Mouse (Mus musculus): ENCODE measurements around the gene Vmn1r124. TPM values are rescaled to one million over a fixed set of nuclear protein-coding genes. Genes with fewer than 3 reads are reported as not detected.

Gene Vmn1r124
- polyA plus RNA-seq (2015; fragmentation: Nextera tagmentation; extraction: Ambion mirVana), result not detected in 2 replicates

GRCm38 (mm10) chr7:21260517-21260916 lies at the start of gene Vmn1r124:
TSS of gene Vmn1r124 (minus strand) at chr7:21260617.

GRCm38 (mm10) chr7:21301367-21301766 lies 41.0 kb upstream of the Vmn1r124 start, which contains the start of gene Vmn1r126:
TSS of gene Vmn1r126 (minus strand) at chr7:21301467.

DNA sequence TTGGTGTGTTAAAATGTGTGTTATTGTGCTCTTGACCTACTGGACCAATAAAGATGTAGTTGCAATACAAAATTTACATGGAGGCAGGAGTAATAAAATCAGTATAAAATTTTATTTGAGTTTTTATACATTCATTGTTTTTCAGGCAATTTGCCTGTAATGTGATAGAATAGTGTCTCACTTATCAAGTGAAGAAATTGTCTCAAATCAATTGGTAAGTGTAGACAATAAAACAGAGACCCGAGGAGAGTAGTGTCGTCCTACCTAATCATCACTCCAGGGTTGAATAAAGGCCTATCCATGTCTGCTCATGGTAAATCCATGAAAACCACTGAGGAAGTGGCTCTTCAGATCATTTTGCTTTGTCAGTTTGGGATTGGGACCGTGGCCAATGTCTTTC lies 11.5 kb upstream of the Vmn1r124 start, which contains the start of gene Vmn1r125:
Vmn1r125 (plus strand) TSS at position 301 of the 400 bp plus-strand sequence.

Other genes with a start within 250 kb of the Vmn1r124 start
- not detected in 2 replicates for gene Vmn1r119, start 248.2 kb downstream of the Vmn1r124 start, polyA plus RNA-seq (2015; fragmentation: Nextera tagmentation; extraction: Ambion mirVana)
- not detected in 2 replicates for gene Vmn1r120, start 206.8 kb downstream of the Vmn1r124 start, polyA plus RNA-seq (2015; fragmentation: Nextera tagmentation; extraction: Ambion mirVana)
- not detected in 2 replicates for gene Vmn1r121, start 162.1 kb downstream of the Vmn1r124 start, polyA plus RNA-seq (2015; fragmentation: Nextera tagmentation; extraction: Ambion mirVana)
- gene Vmn1r122, start 126.5 kb downstream of the Vmn1r124 start, polyA plus RNA-seq (2015; fragmentation: Nextera tagmentation; extraction: Ambion mirVana), result not detected in 2 replicates
- gene Vmn1r123, start 98.4 kb downstream of the Vmn1r124 start, polyA plus RNA-seq (2015; fragmentation: Nextera tagmentation; extraction: Ambion mirVana), result not detected in 2 replicates
- gene Gm5157, start 70.2 kb downstream of the Vmn1r124 start, polyA plus RNA-seq (2015; fragmentation: Nextera tagmentation; extraction: Ambion mirVana), result not detected in 2 replicates
- gene Vmn1r125, start 11.6 kb upstream of the Vmn1r124 start, polyA plus RNA-seq (2015; fragmentation: Nextera tagmentation; extraction: Ambion mirVana), result not detected in 2 replicates
- not detected in 2 replicates for gene Vmn1r126, start 40.9 kb upstream of the Vmn1r124 start, polyA plus RNA-seq (2015; fragmentation: Nextera tagmentation; extraction: Ambion mirVana)
- not detected in 2 replicates for gene Vmn1r127, start 59.2 kb upstream of the Vmn1r124 start, polyA plus RNA-seq (2015; fragmentation: Nextera tagmentation; extraction: Ambion mirVana)
- not detected in 2 replicates for gene Vmn1r128, start 88.8 kb upstream of the Vmn1r124 start, polyA plus RNA-seq (2015; fragmentation: Nextera tagmentation; extraction: Ambion mirVana)
- not detected in 2 replicates for gene Vmn1r129, start 100.7 kb upstream of the Vmn1r124 start, polyA plus RNA-seq (2015; fragmentation: Nextera tagmentation; extraction: Ambion mirVana)
- not detected in 2 replicates for gene Gm6882, start 172.1 kb upstream of the Vmn1r124 start, polyA plus RNA-seq (2015; fragmentation: Nextera tagmentation; extraction: Ambion mirVana)